Mouse (Mus musculus) spleen, postnatal 4 days (tissue): ENCODE measurements at regions not wholly inside any gene's neighbourhood (a gene's known extent, or its start where the extent isn't known, plus 50 kb on each side); places are given as distances from the start of the nearest gene placed in this dataset.

ENCODE experiments used
- DNase-seq, 2 experiments: peaks; one replicate each; pipeline ENCODE4 v3.0.0; 2022; ENCODE audit warnings: low spot score in 2 of 2

- no peak for DNase-seq
Observed at GRCm38 (mm10) chr11:89247991-89248390, 54.1 kb downstream of the Nog start.

- no peak for DNase-seq
Observed at GRCm38 (mm10) chr11:89243370-89243769, 58.8 kb downstream of the Nog start.

GRCm38 (mm10) chr11:89242130-89242529 is 60.0 kb downstream of the Nog start:
- DNase-seq = no peak

GRCm38 (mm10) chr11:89239891-89240290 is 62.2 kb downstream of the Nog start:
- DNase-seq = no peak

- DNase-seq = no peak
Observed at GRCm38 (mm10) chr11:89236904-89237303, 65.2 kb downstream of the Nog start.

GRCm38 (mm10) chr11:89232884-89233480 is 69.2 kb downstream of the Nog start:
- DNase-seq = no peak

GRCm38 (mm10) chr11:89229726-89230125 is 72.4 kb downstream of the Nog start:
- no peak for DNase-seq

GRCm38 (mm10) chr11:89213204-89213603 is 88.9 kb downstream of the Nog start:
- DNase-seq = no peak

- DNase-seq = no peak
Observed at GRCm38 (mm10) chr11:89209531-89209950, 92.6 kb downstream of the Nog start.

- no peak for DNase-seq
Observed at GRCm38 (mm10) chr11:89209072-89209471, 93.1 kb downstream of the Nog start.

GRCm38 (mm10) chr11:89206788-89207187 is 95.3 kb downstream of the Nog start:
- DNase-seq = no peak

GRCm38 (mm10) chr11:89204948-89205545 is 97.1 kb downstream of the Nog start:
- no peak for DNase-seq

GRCm38 (mm10) chr11:89200458-89200857 is 101.7 kb downstream of the Nog start:
- DNase-seq = no peak

- DNase-seq = no peak
Observed at GRCm38 (mm10) chr11:89192815-89193214, 109.3 kb downstream of the Nog start.

- DNase-seq = no peak
Observed at GRCm38 (mm10) chr11:89186911-89187621, 113.4 kb downstream of the Gm525 start.

- no peak for DNase-seq
Observed at GRCm38 (mm10) chr11:89185862-89186261, 112.2 kb downstream of the Gm525 start.

GRCm38 (mm10) chr11:89181471-89181870 is 107.8 kb downstream of the Gm525 start:
- no peak for DNase-seq

- DNase-seq = no peak
Observed at GRCm38 (mm10) chr11:89178436-89178835, 104.8 kb downstream of the Gm525 start.

- no peak for DNase-seq
Observed at GRCm38 (mm10) chr11:89175511-89175910, 101.9 kb downstream of the Gm525 start.

- DNase-seq = no peak
Observed at GRCm38 (mm10) chr11:89174967-89175366, 101.3 kb downstream of the Gm525 start.

- DNase-seq = peak; percentile 62 to 90
Observed at GRCm38 (mm10) chr11:89165278-89165677, 91.6 kb downstream of the Gm525 start.

- no peak for DNase-seq
Observed at GRCm38 (mm10) chr11:89153466-89154406, 80.1 kb downstream of the Gm525 start.
